Mouse (Mus musculus): ENCODE data around the gene Homer2.

Homer2 gene

GRCm38 (mm10) chr7:81587238-81587637, 120.1 kb downstream of the Homer2 start:
- DNase-seq (ENCODE audit: low read depth, low spot score) = no peak

- DNase-seq (ENCODE audit: low read depth, low spot score) = no peak
Observed at GRCm38 (mm10) chr7:81585326-81585725, 122.0 kb downstream of the Homer2 start.

DNA sequence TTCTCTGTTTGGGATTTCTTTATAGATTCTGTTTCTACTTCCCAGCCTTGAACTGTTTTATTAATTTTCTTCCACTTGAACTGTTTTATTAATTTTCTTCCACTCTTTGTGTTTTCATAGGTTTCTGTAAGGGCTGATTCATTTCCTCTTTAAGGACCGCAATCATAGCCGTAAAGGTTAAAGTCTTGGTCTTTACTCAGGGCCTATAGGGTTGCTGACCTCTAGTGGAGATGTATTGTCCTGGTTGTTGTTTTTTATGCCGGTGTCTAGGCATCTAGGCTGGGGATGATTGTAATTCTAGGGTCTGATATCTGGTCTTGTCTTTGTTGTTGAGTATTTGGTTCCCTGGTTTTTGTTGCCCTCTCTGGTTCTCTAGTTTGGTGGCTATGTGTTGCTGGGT, 123.8 kb downstream of the Homer2 start:
- DNase-seq (ENCODE audit: low read depth, low spot score) = no peak

DNA sequence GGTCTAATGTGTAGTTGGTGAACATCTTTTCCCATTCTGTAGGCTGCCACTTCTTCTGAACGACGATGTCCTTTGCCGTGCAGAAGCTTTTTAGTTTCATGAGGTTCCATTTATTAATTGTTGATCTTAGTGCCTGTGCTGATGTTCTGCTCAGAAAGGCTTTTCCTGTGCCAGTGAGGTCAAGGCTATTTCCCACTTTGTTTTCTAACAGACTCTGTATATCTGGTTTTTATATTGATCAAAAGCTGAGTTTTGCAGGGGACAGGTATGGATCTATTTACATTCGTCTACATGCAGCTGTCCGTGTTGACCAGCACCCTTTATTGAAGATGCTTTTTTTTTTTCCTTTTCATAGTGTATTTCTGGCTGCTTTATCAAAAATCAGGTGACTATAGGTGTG, 128.0 kb downstream of the Homer2 start:
- no peak for DNase-seq (ENCODE audit: low read depth, low spot score)

DNA sequence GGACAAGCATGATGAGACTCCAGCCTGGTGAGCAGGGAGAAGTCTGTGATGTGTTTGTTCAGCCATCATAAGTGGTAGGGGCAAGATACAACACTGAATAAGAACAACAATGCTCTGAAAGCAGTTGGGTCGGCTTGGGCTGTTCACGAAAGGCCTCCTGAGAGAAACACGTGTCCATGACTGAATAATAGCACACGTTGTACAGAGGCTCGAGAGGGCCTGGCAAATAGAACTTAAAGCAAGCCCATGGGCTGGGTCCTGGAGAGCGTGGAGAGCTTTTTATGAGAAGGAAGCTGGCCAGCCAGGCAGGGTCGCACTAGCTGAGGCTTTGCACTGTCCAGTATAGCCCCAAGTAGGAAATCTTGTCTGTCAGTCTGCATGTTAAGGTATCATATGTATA, 128.9 kb downstream of the Homer2 start:
- no peak for DNase-seq (ENCODE audit: low read depth, low spot score)

GRCm38 (mm10) chr7:81577872-81578271, 129.5 kb downstream of the Homer2 start:
- no peak for DNase-seq (ENCODE audit: low read depth, low spot score)

DNA sequence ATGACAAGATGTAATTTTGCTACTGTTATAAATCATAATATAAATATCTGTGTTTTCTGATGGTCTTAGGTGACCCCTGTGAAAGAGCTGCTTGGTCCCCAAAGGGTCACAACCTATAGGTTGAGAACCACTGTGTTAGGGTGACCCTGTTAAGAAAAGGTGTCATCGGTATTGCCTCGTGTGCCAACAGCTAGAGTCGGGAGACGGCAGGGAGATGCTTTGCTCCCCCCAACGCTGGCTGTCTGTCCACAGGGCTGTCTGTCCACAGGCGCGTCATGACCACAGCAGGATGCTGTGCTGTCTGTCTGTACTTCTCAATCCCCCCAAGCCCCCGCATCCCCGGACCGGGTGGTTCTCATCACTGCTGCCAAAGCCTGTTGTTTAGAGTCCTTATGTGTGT, 131.7 kb downstream of the Homer2 start:
- no peak for DNase-seq (ENCODE audit: low read depth, low spot score)

GRCm38 (mm10) chr7:81573821-81574220, 133.5 kb downstream of the Homer2 start:
- DNase-seq (ENCODE audit: low read depth, low spot score) = no peak

- DNase-seq (ENCODE audit: low read depth, low spot score) = no peak
Observed at GRCm38 (mm10) chr7:81573397-81573796, 133.9 kb downstream of the Homer2 start.

- DNase-seq (ENCODE audit: low read depth, low spot score) = no peak
Observed at GRCm38 (mm10) chr7:81572610-81573268, 134.6 kb downstream of the Homer2 start.

DNA sequence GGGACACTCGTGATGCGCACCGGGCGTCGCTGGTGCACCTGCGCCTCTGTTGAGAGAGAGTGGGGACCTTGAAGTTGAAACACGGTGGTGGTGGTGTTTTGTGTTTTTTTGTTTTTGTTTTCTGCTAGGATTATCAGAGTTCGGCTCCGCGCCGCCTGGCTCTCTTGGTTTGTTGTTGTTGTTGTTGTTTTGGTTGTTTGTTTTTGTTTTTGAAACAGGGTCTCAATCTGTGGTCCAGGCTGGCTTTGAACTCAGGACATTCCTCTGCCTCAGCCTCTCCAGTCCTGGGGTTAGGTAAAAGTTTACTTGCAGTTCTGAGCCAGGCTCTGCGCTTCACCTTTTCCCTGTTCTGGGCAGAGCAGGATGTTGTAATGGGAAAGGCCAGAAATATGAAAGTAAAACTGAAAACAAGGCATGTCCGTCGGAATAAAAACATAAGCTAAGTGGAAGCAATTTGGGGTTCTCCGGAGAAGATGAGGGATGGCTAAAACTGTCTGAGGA, 135.3 kb downstream of the Homer2 start:
- DNase-seq (ENCODE audit: low read depth, low spot score) = no peak

DNA sequence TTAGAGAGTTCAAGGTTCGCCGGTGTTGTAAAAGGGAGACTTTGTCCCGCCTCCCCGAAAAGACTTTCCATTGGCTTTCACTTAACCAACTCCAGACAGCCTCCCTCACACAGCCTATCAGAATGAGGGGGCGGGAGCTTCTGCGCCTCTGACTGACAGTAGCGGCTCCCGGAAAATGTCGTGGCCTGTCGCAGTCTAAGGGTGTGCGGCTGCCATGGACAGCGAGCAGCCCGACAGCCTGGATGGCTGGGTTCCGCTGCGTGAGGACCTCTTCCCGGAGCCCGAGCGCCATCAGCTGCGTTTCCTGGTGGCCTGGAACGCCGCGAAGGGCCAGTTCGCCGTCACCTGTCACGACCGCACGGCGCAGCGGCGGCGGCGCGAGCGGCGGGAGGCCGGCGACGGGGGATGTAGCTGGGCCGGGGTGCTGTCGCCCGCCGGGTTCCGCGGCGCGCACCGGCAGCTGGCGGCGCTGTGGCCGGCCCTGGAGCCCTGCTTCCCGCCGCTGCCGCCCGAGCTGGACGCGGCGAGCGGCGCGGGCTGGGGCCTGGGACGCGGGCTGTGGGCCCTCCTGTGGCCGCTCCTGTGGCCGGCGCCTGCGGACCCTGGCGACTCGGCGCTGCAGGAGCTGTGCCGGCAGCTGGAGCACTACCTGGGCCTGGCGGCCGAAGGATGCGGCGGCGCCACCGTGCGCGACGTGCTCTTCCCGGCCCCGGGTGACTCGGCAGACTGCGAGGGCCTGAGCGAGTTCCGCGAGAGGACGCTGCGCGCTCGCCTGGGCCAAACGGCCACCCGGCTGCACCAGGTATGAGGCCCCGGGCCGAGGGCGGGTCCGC, 136.0 kb downstream of the Homer2 start, which contains the start of gene Whamm:
Gene Whamm (plus strand): TSS at position 159 of the 833 bp plus-strand sequence.
- peak; percentile 81 for DNase-seq (ENCODE audit: low read depth, low spot score)

DNA sequence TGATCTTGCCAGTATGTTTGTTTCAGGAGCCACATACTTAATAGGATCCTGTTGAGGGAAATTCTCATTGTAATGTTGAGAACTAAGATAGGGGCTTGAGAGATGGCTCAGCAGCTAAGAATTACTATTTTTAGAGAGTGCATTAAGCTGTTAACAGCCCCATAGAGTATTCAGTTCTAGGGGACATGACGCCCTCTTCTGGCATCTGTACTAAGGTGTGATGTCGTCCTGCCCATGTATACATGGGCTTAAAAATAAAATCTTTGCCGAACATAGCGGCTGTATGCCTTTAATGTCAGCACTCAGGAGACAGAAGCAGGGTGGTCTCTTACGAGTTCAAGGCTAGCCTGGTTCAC, 136.6 kb downstream of the Homer2 start:
- DNase-seq (ENCODE audit: low read depth, low spot score) = no peak

DNA sequence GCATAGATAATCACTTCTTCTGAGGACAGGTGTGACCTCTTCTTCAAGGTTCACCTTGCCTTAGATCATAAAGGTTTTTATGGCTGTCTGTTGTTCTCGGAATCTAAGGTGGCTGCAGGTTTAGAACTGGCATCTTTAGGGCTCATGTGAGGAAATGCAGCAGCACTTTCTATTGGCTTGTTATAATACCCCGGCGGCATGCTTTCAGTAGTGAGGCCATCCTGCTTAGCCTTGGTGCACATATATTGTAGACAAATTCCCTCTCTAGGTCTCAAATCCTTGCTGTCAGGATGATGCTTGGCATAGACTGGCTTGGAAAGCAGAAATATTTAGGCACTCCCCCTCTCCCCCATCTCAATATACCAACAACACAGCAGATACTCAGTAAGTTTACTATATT, 137.1 kb downstream of the Homer2 start:
- no peak for DNase-seq (ENCODE audit: low read depth, low spot score)

- no peak for DNase-seq (ENCODE audit: low read depth, low spot score)
Observed at GRCm38 (mm10) chr7:81569851-81570250, 137.5 kb downstream of the Homer2 start.

DNA sequence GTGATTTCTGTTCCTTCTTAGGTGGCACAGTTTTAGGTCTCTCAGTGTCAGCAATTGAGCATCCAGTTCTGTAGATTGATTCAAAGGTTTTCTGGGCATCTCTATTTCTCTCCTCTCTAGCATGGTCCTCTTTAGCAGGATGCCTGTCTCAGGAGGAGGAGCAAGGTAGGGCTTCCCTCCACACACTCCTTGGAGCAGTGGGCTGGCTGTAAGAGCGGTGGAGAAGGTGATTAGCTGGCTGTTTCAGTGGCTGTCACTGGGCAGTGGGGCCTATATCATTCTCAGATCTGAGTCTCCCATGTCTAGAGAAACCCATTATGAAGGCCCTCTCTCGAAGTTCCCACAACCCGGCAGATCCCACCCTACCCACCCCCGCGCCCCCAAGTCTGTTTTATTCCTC, 139.9 kb downstream of the Homer2 start:
- no peak for DNase-seq (ENCODE audit: low read depth, low spot score)

- no peak for DNase-seq (ENCODE audit: low read depth, low spot score)
Observed at GRCm38 (mm10) chr7:81566892-81567291, 140.4 kb downstream of the Homer2 start, which contains the start of gene Fsd2. TSS of gene Fsd2 (minus strand) at chr7:81566944.

DNA sequence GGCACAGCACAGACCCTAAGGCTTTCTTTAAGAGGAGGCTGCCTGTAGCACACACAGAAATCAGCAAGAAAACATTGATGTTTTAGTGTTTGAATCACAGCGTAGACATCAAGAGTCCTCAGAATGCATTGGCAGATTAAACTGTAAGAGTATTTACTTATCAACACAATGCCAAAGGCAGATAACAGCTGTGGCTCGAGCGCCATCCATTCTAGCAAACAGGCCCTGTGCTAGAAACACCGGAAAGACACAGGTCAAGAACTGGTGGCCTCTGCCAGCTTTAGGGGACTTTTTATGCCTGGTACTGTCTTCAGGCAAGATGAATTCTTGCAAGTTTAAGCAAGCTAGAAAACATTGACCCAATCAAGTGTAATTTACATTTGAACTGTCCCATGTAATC, 141.0 kb downstream of the Homer2 start:
- DNase-seq (ENCODE audit: low read depth, low spot score) = no peak

GRCm38 (mm10) chr7:81565381-81566055, 141.8 kb downstream of the Homer2 start:
- DNase-seq (ENCODE audit: low read depth, low spot score) = no peak

DNA sequence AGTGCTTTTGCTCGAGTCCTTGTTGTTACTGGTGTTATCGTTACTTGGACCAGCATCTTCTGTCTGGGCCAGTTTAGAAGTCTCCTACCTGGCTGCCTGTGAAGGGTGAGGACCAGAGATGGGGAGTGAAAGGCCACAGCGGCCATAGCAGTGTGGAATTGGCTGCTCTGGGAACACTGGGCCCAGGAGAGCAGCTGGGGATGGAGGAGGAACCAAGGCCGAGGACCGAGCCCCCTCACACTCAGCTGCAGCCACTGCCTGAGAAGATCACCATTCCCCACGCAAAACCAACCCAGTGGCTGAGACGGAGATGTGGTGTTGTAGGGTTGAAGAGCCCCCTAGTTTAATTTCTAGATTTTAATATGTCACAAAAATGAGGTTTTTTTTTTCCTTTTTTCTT, 142.6 kb downstream of the Homer2 start:
- no peak for DNase-seq (ENCODE audit: low read depth, low spot score)

DNA sequence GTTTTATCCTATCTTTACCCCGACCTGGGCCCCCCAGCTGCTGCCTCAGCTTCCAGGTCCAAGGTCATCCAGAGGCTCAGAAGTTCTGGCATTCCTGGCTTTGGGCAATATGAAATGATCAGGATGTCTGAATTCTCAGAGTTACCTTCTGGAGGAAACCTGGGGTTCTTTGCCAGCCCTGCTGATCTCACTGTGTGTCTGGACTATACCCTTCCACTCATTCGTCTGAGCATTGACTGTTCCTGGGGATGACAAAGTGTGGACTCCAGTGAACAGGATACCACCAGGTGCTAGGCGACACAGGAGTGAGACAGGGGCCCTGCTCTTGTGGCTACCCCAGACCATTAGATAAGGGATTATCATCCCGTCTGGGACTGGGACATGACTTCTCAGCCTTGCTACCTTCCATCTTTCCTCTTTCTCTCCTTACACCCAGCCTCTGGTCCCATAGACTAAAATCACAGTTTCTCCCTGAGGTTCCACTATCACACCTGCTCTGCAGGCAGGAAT, 143.8 kb downstream of the Homer2 start:
- DNase-seq (ENCODE audit: low read depth, low spot score) = no peak

GRCm38 (mm10) chr7:81561211-81561610, 146.1 kb downstream of the Homer2 start:
- DNase-seq (ENCODE audit: low read depth, low spot score) = no peak
